Mouse (Mus musculus): ENCODE measurements around the gene Fam114a2.
A peak's percentile ranks its signal among the peaks of the same experiment; 100 is the strongest.
"Not testable (repeated sequence)": the region's sequence is repeated elsewhere in the genome, so short reads cannot be mapped to it uniquely, and the experiment has no call there.

Gene Fam114a2

GRCm38 (mm10) chr11:57518091-57518750 lies at the start of gene Fam114a2, which contains the start of gene Mfap3:
Fam114a2 (minus strand) TSS chr11:57518617.
Mfap3 (plus strand) TSS chr11:57518664.
- DNase-seq: peak; percentile 93

DNA sequence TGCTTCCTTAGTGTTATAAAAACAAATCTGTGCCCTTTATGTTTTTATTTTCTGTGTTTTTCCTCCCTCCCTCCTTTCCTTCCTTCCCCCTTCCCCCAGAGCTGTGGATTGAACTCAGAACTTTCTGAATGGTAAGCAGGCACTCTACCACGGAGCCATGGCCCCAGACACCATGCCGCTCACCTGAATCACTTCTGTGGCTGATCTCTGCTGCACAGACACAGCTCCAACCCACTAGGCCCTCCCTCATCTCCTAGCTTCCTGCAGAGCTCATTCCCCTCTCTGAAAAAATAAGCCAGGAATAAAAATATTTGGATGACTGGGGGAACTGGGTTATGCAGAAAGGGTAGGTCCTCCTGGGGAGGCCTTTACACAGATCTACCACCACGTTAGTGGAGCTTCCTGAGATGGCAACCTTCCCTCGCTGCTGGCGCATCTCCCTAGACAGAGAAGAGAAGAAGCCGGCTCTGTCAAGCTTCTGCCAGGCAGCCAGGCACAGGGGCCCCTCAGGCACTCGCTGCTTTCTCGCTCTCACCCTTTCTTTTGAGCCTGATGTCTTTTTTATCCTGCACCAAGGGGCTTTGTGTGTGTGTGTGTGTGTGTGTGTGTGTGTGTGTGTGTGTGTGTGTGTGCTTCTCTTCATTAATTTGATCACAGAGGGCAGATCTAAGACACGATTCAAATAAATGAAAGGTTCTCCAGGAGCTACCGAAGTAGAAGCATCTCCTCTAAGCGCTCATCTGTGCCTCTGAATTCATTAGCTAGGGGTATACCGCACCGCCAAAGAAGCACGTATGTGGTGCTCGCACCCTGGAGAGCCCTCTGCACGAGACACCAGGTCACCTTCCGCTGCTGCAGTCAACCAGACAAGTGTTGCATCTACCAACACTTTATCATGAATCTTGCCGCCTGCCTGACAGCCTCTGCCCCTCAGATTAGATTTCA lies 47.9 kb upstream of the Fam114a2 start:
- no peak for DNase-seq

- DNase-seq: no peak
Measured at GRCm38 (mm10) chr11:57564564-57564963, 46.1 kb upstream of the Fam114a2 start.

- not testable (repeated sequence) for DNase-seq
Measured at GRCm38 (mm10) chr11:57557936-57558335, 39.5 kb upstream of the Fam114a2 start.

GRCm38 (mm10) chr11:57553015-57553780 lies 34.8 kb upstream of the Fam114a2 start:
- DNase-seq: no peak

GRCm38 (mm10) chr11:57551016-57551415 lies 32.6 kb upstream of the Fam114a2 start:
- no peak for DNase-seq

DNA sequence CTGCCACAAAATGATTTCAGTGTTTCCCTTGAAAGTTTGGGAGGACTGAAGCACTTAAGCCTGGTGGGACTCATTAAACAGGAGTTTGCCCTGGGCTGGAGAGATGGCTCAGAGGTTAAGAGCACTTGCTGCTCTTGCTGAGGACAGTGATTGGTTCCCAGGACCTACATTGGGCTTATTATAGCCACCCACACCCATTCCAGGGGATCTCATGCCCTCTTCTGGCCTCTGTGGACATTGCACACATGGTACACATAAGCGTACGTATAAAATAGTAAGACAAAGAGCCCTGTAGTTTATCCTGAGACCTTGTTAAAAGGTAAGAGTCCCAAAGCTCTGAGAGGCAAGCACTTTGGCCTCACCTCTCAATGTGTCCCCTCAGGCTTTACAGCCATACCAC lies 31.8 kb upstream of the Fam114a2 start:
- no peak for DNase-seq

- DNase-seq: peak; percentile 84
Measured at GRCm38 (mm10) chr11:57548618-57549550, 30.5 kb upstream of the Fam114a2 start.

DNA sequence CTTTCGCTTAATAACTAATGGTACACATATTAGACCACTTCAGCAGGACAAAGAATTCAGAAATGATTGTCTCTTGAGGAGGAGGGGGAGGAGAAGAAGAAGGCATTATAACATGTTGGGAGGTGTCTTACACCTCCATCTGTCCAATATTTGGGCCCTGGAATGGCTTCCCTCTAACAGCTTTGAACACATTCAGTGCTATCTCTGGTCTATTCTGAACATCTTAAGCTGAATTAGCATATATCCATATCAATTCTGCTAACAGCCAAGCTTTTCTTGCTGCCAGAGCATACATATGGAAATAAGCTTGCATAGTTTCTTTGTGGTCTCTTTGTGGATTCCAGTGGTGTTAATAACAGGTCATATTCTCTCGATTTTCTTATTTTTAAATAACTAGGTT lies 22.3 kb upstream of the Fam114a2 start:
- no peak for DNase-seq

GRCm38 (mm10) chr11:57539841-57540418 lies 21.5 kb upstream of the Fam114a2 start:
- DNase-seq: no peak

DNA sequence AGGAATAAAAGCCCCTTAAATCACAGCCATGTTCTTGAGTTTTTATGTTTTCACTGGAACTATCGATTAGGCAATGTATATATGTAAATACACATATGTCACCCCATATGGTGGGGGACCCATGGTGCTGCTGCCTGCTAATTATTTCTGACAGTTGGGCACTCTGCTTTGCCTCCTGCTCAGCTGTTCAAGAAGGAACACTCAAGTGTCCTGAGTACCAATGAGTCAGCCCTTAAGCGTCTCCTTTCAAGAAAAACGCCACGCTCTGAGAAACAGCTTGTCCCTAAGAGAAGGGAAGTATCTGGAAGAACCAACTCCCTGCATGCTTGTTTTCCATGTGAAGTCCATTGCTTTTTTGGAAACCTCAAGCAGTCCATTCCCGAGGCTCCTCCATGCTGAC lies 17.5 kb upstream of the Fam114a2 start:
- DNase-seq: no peak

DNA sequence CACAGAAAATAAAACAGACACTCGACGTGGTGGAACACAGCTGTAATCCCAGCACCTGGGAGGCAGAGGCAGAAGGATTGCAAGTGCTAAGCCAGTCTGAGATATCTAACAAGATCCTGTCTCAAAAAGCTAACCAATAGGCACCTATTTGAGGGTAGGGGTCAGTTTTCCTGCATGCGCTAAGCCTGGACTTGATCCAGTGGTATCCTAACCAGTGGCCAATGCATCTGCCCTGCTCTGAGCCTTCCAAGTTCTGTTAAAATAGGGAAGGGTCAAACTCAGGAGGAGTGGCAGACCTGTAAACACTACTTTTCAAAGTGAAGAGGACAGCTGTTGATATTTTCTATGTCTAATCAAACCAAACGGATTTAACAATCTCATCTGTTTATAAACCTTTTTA lies 13.9 kb upstream of the Fam114a2 start:
- no peak for DNase-seq

- DNase-seq: no peak
Measured at GRCm38 (mm10) chr11:57531300-57531950, 13.0 kb upstream of the Fam114a2 start.

- no peak for DNase-seq
Measured at GRCm38 (mm10) chr11:57529111-57529510, 10.7 kb upstream of the Fam114a2 start.

DNA sequence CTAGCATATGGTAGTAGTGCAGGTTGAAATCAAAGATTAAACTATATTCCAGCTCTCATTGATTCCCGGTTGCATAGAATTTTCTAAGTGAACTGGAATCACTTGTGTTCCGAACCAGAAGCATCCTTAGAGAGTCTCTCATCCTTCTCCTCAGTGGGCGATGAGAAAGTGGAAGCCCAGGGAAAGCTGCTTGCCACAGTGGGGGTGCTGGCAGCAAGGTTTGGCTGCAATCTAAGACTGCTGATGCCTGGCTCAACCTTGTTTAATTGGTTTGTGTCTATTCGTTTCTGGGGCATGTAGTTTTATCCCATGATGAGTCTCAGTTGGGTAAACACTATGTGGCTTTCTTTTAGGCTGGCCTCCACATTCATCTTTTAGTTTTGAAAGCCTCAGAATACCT lies 9.1 kb upstream of the Fam114a2 start:
- DNase-seq: no peak

GRCm38 (mm10) chr11:57525900-57526299 lies 7.5 kb upstream of the Fam114a2 start:
- DNase-seq: no peak

DNA sequence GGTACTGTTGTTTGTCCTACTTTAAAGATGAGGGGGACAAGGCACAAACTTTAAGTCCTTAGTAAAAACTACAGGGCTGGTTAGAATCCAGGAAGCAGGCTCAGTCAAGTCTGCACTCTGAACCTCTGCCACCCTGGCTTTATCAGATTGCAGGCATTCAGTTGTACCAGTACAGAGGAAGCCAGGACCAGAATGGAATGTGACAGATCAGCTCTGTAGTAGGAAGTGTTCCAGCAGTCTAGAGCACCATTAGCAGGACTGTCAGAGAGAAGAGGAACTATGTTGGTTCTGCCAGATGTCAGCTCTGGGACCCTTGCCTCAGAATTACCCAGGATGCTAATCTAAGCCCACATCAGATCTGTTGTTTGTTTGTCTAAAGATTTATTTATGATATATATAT lies 6.2 kb upstream of the Fam114a2 start:
- no peak for DNase-seq

DNA sequence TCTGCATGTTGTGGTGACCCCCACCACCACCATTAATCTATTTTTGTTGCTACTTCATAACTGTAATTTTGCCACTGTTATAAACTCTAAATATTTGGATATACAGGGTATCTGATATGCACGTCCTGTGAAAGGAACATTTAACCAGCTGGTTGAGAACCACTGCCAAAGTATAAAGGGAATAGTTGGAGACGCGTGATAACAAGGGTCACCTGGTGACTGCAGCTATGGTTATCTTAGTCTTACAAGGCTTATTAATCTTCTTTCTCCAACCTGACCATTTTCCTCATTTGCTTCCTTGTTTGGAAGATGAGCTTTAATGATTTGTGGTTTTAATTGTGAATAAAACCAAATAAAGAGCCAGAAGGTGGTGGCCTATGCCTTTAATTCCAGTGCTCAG lies 5.0 kb upstream of the Fam114a2 start:
- no peak for DNase-seq

GRCm38 (mm10) chr11:57522046-57522445 lies 3.6 kb upstream of the Fam114a2 start:
- DNase-seq: no peak

GRCm38 (mm10) chr11:57521206-57521605 lies 2.8 kb upstream of the Fam114a2 start:
- no peak for DNase-seq

GRCm38 (mm10) chr11:57519304-57519703 lies 887 bp upstream of the Fam114a2 start:
- no peak for DNase-seq
